In the genomic region with DNA sequence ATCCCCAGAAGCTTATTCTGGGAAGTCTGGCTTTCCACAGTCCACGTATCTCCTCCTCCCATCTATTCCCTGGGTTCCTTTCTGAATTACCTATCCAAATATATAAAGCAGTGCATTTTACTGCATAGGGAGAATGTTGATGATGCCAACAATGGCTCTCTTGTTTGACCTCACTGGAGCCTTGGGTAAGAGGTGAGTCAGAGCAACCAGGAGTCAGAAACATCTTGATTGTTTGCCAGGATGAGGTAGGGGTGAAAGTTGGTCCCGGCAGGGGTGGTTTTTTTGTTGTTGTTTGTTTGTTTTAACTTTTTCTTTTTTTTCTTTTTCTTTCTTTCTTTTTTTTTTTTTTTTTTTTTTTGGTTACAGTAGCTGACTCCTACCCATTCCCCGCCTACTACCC, we compare ENCODE assay signal across 8 mouse cellular contexts. TPM values are rescaled to one million over a fixed set of nuclear protein-coding genes. Genes with fewer than 3 reads are reported as not detected.
A peak's percentile ranks its signal among the peaks of the same experiment; 100 is the strongest.
DNase-seq lines count a peak whose midpoint lies in the region; ATAC-seq and TF ChIP-seq lines count a peak whose summit lies in the region.

Gene Yipf6, plus strand, starts transcription at position 216 of the 400 bp plus-strand sequence.

- H3K36me3 ChIP-seq in E14TG2a.4 (ENCODE audit: insufficient read depth, low read length) = peaks cover 6% of the 10 kb centered on the region
- H3K36me3 ChIP-seq in embryonic facial prominence, embryonic 14.5 days (ENCODE audit: control insufficient read depth, insufficient read depth, low read length) = no peaks in the 10 kb centered on the region
- no peaks in the 10 kb centered on the region for H3K36me3 ChIP-seq in liver, embryonic 11.5 days (ENCODE audit: control insufficient read depth, insufficient read depth, low read length)
- H3K36me3 ChIP-seq in neural tube, embryonic 15.5 days = no peaks in the 10 kb centered on the region

- H3K27me3 ChIP-seq in E14TG2a.4 (ENCODE audit: insufficient read depth, low read length) = no peaks in the 10 kb centered on the region
- no peaks in the 10 kb centered on the region for H3K27me3 ChIP-seq in embryonic facial prominence, embryonic 14.5 days (replicated peaks; ENCODE audit: control insufficient read depth, insufficient read depth, low read length)
- no peaks in the 10 kb centered on the region for H3K27me3 ChIP-seq in liver, embryonic 11.5 days (replicated peaks; ENCODE audit: control insufficient read depth, insufficient read depth, low read length)
- no peaks in the 10 kb centered on the region for H3K27me3 ChIP-seq in neural tube, embryonic 15.5 days (replicated peaks)

- H3K9me3 ChIP-seq in E14TG2a.4 (ENCODE audit: low read length) = no peaks in the 10 kb centered on the region
- H3K9me3 ChIP-seq in embryonic facial prominence, embryonic 14.5 days (ENCODE audit: control insufficient read depth, low read length) = no peaks in the 10 kb centered on the region
- no peaks in the 10 kb centered on the region for H3K9me3 ChIP-seq in liver, embryonic 11.5 days (ENCODE audit: control insufficient read depth, low read length)
- no peaks in the 10 kb centered on the region for H3K9me3 ChIP-seq in neural tube, embryonic 15.5 days (replicated peaks)

- peak within 1 kb of the TSS; percentile 56 for H3K4me2 ChIP-seq in embryonic facial prominence, embryonic 14.5 days (ENCODE audit: low read depth, low read length)
- peak within 1 kb of the TSS; percentile 62 for H3K4me2 ChIP-seq in liver, embryonic 11.5 days
- peak within 1 kb of the TSS; percentile 60 for H3K4me2 ChIP-seq in neural tube, embryonic 15.5 days

- H3K27ac ChIP-seq in embryonic facial prominence, embryonic 14.5 days (replicated peaks; ENCODE audit: low read depth, low read length) = peak within 1 kb of the TSS; percentile 96
- peak within 1 kb of the TSS; percentile 89 for H3K27ac ChIP-seq in liver, embryonic 11.5 days (ENCODE audit: low read depth, low read length)
- peak within 1 kb of the TSS; percentile 92 for H3K27ac ChIP-seq in neural tube, embryonic 15.5 days (replicated peaks)

- TF ChIP-seq CTCF in E14TG2a.4 (conservative IDR thresholded peaks at IDR 0.05; ENCODE audit: low read length) = no peak

- H3K4me1 ChIP-seq in E14TG2a.4 (replicated peaks; ENCODE audit: low read depth, low read length) = peaks cover 7% of the 10 kb centered on the region
- H3K4me1 ChIP-seq in embryonic facial prominence, embryonic 14.5 days (ENCODE audit: control insufficient read depth, insufficient read depth, low read length) = 0 out of 2 replicates have a peak, but pooled peaks cover 3% of the 10 kb centered on the region
- H3K4me1 ChIP-seq in liver, embryonic 11.5 days (replicated peaks; ENCODE audit: control insufficient read depth, insufficient read depth, low read length) = no peaks in the 10 kb centered on the region
- peaks cover 10% of the 10 kb centered on the region; the same call in 1 of the 2 replicates for H3K4me1 ChIP-seq in neural tube, embryonic 15.5 days

- no peak for DNase-seq in gastrocnemius, adult 18-20 months (ENCODE audit: low spot score)
- DNase-seq in gastrocnemius, postnatal 25 days = no peak
- DNase-seq in embryonic facial prominence, embryonic 14.5 days (ENCODE audit: low spot score) = no peak
- no peak for DNase-seq in liver, embryonic 11.5 days (ENCODE audit: low spot score)
- no peak for DNase-seq in urinary bladder, postnatal 10 days (ENCODE audit: low spot score)

- 71% methylated on average over 3 of the region's 3 CpGs for WGBS in embryonic facial prominence, embryonic 14.5 days
- 71% methylated on average over 3 of the region's 3 CpGs for WGBS in liver, embryonic 11.5 days
- 78% methylated on average over 3 of the region's 3 CpGs for WGBS in neural tube, embryonic 15.5 days

- peak within 1 kb of the TSS; percentile 76 for H3K9ac ChIP-seq in embryonic facial prominence, embryonic 14.5 days (ENCODE audit: low read depth, low read length)
- peak within 1 kb of the TSS; percentile 80 for H3K9ac ChIP-seq in liver, embryonic 11.5 days (ENCODE audit: low read depth, low read length)
- H3K9ac ChIP-seq in neural tube, embryonic 15.5 days (replicated peaks) = peak within 1 kb of the TSS; percentile 64

- ATAC-seq in embryonic facial prominence, embryonic 14.5 days (ENCODE audit: low read depth) = no peak
- no peak for ATAC-seq in hematopoietic stem cell, adult 5-6 weeks (replicated peaks in 1 of 2; ENCODE audit: insufficient read depth in 1 of 2, low FRiP score in 2 of 2, low TSS enrichment in 1 of 2, low read depth in 1 of 2, poor library complexity in 2 of 2, severe bottlenecking in 2 of 2)
- ATAC-seq in liver, embryonic 11.5 days (replicated peaks; ENCODE audit: low FRiP score) = no peak
- ATAC-seq in neural tube, embryonic 15.5 days (ENCODE audit: low FRiP score) = no peak

- peak within 1 kb of the TSS; percentile 86 for H3K4me3 ChIP-seq in E14TG2a.4 (replicated peaks; ENCODE audit: low read length)
- H3K4me3 ChIP-seq in embryonic facial prominence, embryonic 14.5 days (ENCODE audit: low read depth, low read length) = peak within 1 kb of the TSS; percentile 58
- peak within 1 kb of the TSS; percentile 62 for H3K4me3 ChIP-seq in liver, embryonic 11.5 days (ENCODE audit: low read depth, low read length)
- peak within 1 kb of the TSS; percentile 61 for H3K4me3 ChIP-seq in neural tube, embryonic 15.5 days (replicated peaks)

RNA-seq across cellular contexts. Expression of gene Yipf6, which starts in this region (rescaled TPM):
- total RNA-seq in gastrocnemius, adult 18-20 months (2021) = 10 to 100 TPM; 10.6 to 11.1 TPM
- total RNA-seq in gastrocnemius, postnatal 25 days (2021) = 10 to 100 TPM in 1 of 2 experiments, 1 to 10 TPM in 1; 10.0 to 11.2 TPM
- polyA plus RNA-seq in embryonic facial prominence, embryonic 14.5 days (2014; fragmentation: Nextera tagmentation; extraction: Ambion mirVana) = 19.6 and 21.7 TPM in 2 replicates
- 35.3 and 38.3 TPM in 2 replicates for total RNA-seq in hematopoietic stem cell, adult 5-6 weeks (2017)
- polyA plus RNA-seq in liver, embryonic 11.5 days (2014; fragmentation: Nextera tagmentation; extraction: Ambion mirVana) = 23.1 and 24.4 TPM in 2 replicates
- polyA plus RNA-seq in neural tube, embryonic 15.5 days (2015; fragmentation: Nextera tagmentation; extraction: Ambion mirVana) = 15.9 and 18.4 TPM in 2 replicates
